Mouse (Mus musculus): ENCODE results near the gene Tchp.

Gene Tchp

GRCm38 (mm10) chr5:114707265-114708068, at the start of gene Tchp:
Gene Tchp, plus strand, starts transcription at chr5:114707760.
- DNase-seq, result peak; percentile 98

GRCm38 (mm10) chr5:114658255-114658654, 49.3 kb upstream of the Tchp start, which contains the start of gene Trpv4:
Gene Trpv4, minus strand, starts transcription at chr5:114658421.
- peak; percentile 46 for DNase-seq

GRCm38 (mm10) chr5:114661029-114661428, 46.5 kb upstream of the Tchp start:
- DNase-seq, result no peak

GRCm38 (mm10) chr5:114664139-114664538, 43.4 kb upstream of the Tchp start:
- no peak for DNase-seq

GRCm38 (mm10) chr5:114664750-114665149, 42.8 kb upstream of the Tchp start:
- no peak for DNase-seq

GRCm38 (mm10) chr5:114666659-114667058, 40.9 kb upstream of the Tchp start:
- DNase-seq, result no peak

- peak; percentile 97 for DNase-seq
These were observed 40.2 kb upstream of the Tchp start for GRCm38 (mm10) chr5:114667228-114667856.

- no peak for DNase-seq
These were observed 38.5 kb upstream of the Tchp start for GRCm38 (mm10) chr5:114669014-114669413.

GRCm38 (mm10) chr5:114673114-114673513, 34.4 kb upstream of the Tchp start:
- no peak for DNase-seq

- DNase-seq, result no peak
These were observed 33.0 kb upstream of the Tchp start for GRCm38 (mm10) chr5:114674594-114674993.

- DNase-seq, result peak; percentile 67
These were observed 27.5 kb upstream of the Tchp start for GRCm38 (mm10) chr5:114679841-114680591.

- no peak for DNase-seq
These were observed 26.8 kb upstream of the Tchp start for GRCm38 (mm10) chr5:114680676-114681285.

- no peak for DNase-seq
These were observed 25.8 kb upstream of the Tchp start for GRCm38 (mm10) chr5:114681717-114682116.

- no peak for DNase-seq
These were observed 21.6 kb upstream of the Tchp start for GRCm38 (mm10) chr5:114685986-114686385.

- no peak for DNase-seq
These were observed 20.8 kb upstream of the Tchp start for GRCm38 (mm10) chr5:114686726-114687210.

- DNase-seq, result no peak
These were observed 19.7 kb upstream of the Tchp start for GRCm38 (mm10) chr5:114687901-114688300.

GRCm38 (mm10) chr5:114688703-114689102, 18.9 kb upstream of the Tchp start:
- DNase-seq, result no peak

- DNase-seq, result peak; percentile 37
These were observed 17.7 kb upstream of the Tchp start for GRCm38 (mm10) chr5:114689700-114690366.

- peak; percentile 96 for DNase-seq
These were observed 16.7 kb upstream of the Tchp start, which contains the start of gene Gltp for GRCm38 (mm10) chr5:114690633-114691567. Gene Gltp, minus strand, starts transcription at chr5:114690984.

- DNase-seq, result peak; percentile 34
These were observed 11.8 kb upstream of the Tchp start for GRCm38 (mm10) chr5:114695775-114696174.

- no peak for DNase-seq
These were observed 10.6 kb upstream of the Tchp start for GRCm38 (mm10) chr5:114696939-114697338.

Measured in retina, postnatal 1 day (tissue).